Mouse (Mus musculus) kidney, postnatal 4 days (tissue): ENCODE data around the gene Echdc3.
A peak's percentile ranks its signal among the peaks of the same experiment; 100 is the strongest.

ENCODE experiments used
- DNase-seq, 2 experiments: peaks; one replicate each; pipeline ENCODE4 v3.0.0; 2021; ENCODE audit warnings: mixed read lengths in 2 of 2

Gene Echdc3

GRCm38 (mm10) chr2:6212724-6213511, at the start of gene Echdc3:
TSS of gene Echdc3 (minus strand) at chr2:6213033.
- peak; percentile 93 to 97 for DNase-seq

- no peak for DNase-seq
These were observed 48.9 kb upstream of the Echdc3 start for GRCm38 (mm10) chr2:6261718-6262117.

GRCm38 (mm10) chr2:6261201-6261672, 48.4 kb upstream of the Echdc3 start:
- peak; percentile 27 to 43 for DNase-seq

GRCm38 (mm10) chr2:6260661-6261060, 47.8 kb upstream of the Echdc3 start:
- DNase-seq = no peak

GRCm38 (mm10) chr2:6259182-6259581, 46.3 kb upstream of the Echdc3 start:
- DNase-seq = no peak

GRCm38 (mm10) chr2:6258026-6258425, 45.2 kb upstream of the Echdc3 start:
- no peak for DNase-seq

GRCm38 (mm10) chr2:6257146-6257545, 44.3 kb upstream of the Echdc3 start:
- DNase-seq = no peak

- peak; percentile 55 to 70 for DNase-seq
These were observed 43.4 kb upstream of the Echdc3 start for GRCm38 (mm10) chr2:6255989-6256841.

GRCm38 (mm10) chr2:6255402-6255988, 42.7 kb upstream of the Echdc3 start:
- no peak for DNase-seq

- DNase-seq = no peak
These were observed 39.7 kb upstream of the Echdc3 start for GRCm38 (mm10) chr2:6252491-6252890.

GRCm38 (mm10) chr2:6251076-6251496, 38.3 kb upstream of the Echdc3 start:
- DNase-seq = no peak

- no peak for DNase-seq
These were observed 28.6 kb upstream of the Echdc3 start for GRCm38 (mm10) chr2:6241446-6241845.

GRCm38 (mm10) chr2:6240072-6240471, 27.2 kb upstream of the Echdc3 start:
- DNase-seq = no peak

GRCm38 (mm10) chr2:6239333-6239732, 26.5 kb upstream of the Echdc3 start:
- no peak for DNase-seq

- no peak for DNase-seq
These were observed 25.8 kb upstream of the Echdc3 start for GRCm38 (mm10) chr2:6238679-6239078.

GRCm38 (mm10) chr2:6238244-6238643, 25.4 kb upstream of the Echdc3 start:
- DNase-seq = no peak

- no peak for DNase-seq
These were observed 20.5 kb upstream of the Echdc3 start for GRCm38 (mm10) chr2:6233353-6233752.

- no peak for DNase-seq
These were observed 19.9 kb upstream of the Echdc3 start for GRCm38 (mm10) chr2:6232755-6233154.

- no peak for DNase-seq
These were observed 18.0 kb upstream of the Echdc3 start for GRCm38 (mm10) chr2:6230865-6231264.

GRCm38 (mm10) chr2:6229597-6230290, 16.9 kb upstream of the Echdc3 start:
- no peak for DNase-seq

- DNase-seq = no peak
These were observed 14.2 kb upstream of the Echdc3 start for GRCm38 (mm10) chr2:6227059-6227445.

- peak; percentile 16 to 33 for DNase-seq
These were observed 13.7 kb upstream of the Echdc3 start for GRCm38 (mm10) chr2:6226361-6227058.
